Mouse (Mus musculus) bone marrow macrophage, adult 2 months (primary cell): ENCODE measurements at regions not wholly inside any gene's neighbourhood (a gene's known extent, or its start where the extent isn't known, plus 50 kb on each side); places are given as distances from the start of the nearest gene placed in this dataset.

Source experiments
- CTCF ChIP-seq: IDR thresholded peaks from 2 replicates; pipeline ENCODE4 v1.5.1; 2012; ENCODE audit warnings: low read depth, mild to moderate bottlenecking, low read length, moderate library complexity
- POLR2A ChIP-seq: IDR thresholded peaks from 2 replicates; pipeline ENCODE4 v1.6.1; 2012; ENCODE audit warnings: mild to moderate bottlenecking, low read depth, low read length, borderline replicate concordance

DNA sequence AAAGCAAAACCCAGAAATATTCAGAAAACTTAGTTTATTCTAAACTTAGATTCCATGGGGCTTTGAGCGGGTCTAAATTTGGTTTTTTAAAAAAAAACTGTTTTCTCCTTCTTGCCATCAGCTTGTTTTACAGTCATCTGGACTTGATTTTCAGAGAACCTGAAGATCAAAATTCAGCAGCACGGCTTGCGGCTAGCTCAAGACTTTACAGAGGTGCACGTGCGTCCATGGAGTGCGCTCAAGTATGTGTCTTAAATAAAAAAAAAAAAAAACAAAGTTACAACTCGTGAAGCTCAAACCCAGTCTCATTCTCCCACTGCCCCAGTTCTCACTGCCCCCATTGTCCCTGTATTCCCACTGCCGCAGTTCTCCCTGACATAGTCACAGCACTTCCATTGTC lies 180.5 kb upstream of the L3mbtl3 start:
- TF ChIP-seq CTCF (no peak), POLR2A (no peak)
